Mouse (Mus musculus) embryonic fibroblast, embryonic 13.5 days (primary cell): Measurements from ENCODE around the gene Pbx3. TPM values are rescaled to one million over a fixed set of nuclear protein-coding genes. Genes with fewer than 3 reads are reported as not detected.

Experiments
- H3K27ac ChIP-seq: 2 replicates; pipeline ENCODE4 v1.5.1; 2012; ENCODE audit warnings: low read length, control low read depth, inconsistent platforms; ENCODE audit not compliant: insufficient read depth
- H3K4me1 ChIP-seq: 2 replicates; pipeline ENCODE4 v1.6.1; 2011; ENCODE audit warnings: low read length; ENCODE audit not compliant: control insufficient read depth, insufficient read depth
- H3K4me3 ChIP-seq: 2 replicates; pipeline ENCODE4 v1.5.1; 2011; ENCODE audit warnings: mild to moderate bottlenecking, control low read depth, low read length; ENCODE audit not compliant: insufficient read depth
- CTCF ChIP-seq: IDR thresholded peaks from 2 replicates; pipeline ENCODE4 v1.5.1; 2011; ENCODE audit warnings: mild to moderate bottlenecking, control low read depth, low read length, moderate library complexity, borderline replicate concordance; ENCODE audit not compliant: insufficient read depth
- POLR2A ChIP-seq: IDR thresholded peaks from 2 replicates; pipeline ENCODE4 v1.6.1; 2011; ENCODE audit warnings: low read depth, mild to moderate bottlenecking, control low read depth, low read length, moderate library complexity
- polyA plus RNA-seq: library from polyadenylated mRNA; stranded (reverse); fragments of >200 nt; gene quantifications from 2 replicates; pipeline ENCODE4 v1.2.4, GENCODE M21; 2011; ENCODE audit warnings: low read depth; ENCODE audit not compliant: missing spikeins, insufficient read length

The Pbx3 gene
- polyA plus RNA-seq, 1 experiment, result 48.0 TPM

DNA sequence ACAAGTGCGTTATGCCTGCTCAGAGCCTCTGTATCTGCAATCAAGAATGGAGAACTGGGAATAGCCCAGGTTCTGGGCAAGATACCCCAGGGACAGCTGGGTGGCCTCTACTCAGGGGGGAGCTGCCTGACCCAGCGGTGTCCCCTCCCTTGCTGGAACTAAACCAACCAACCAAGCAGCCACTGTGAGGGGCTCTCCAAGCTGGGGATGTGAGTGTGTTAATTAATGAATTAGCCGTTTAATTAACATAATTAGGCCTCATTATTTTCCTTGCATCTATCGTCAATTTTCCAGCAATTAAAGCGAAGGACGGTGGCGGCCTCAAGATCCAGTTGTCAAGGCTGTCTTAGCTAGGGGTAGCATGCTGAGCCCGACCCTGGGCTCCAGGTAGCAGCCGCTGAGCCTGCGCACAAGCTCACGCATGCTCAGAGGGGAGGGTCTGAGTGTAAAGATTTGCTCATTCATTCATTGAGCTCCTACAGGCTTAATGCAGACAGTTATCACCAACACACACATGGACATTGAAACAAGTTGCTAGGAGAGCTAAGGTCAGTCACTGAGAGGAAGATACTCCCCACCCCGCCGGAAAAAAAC, 243.2 kb downstream of the Pbx3 start:
- no peak overlapping the region for H3K4me3 ChIP-seq
- H3K4me1 ChIP-seq, result no peaks in the 10 kb centered on the region
- TF ChIP-seq POLR2A, result no peak
- TF ChIP-seq CTCF, result no peak
- H3K27ac ChIP-seq, result no peak overlapping the region

DNA sequence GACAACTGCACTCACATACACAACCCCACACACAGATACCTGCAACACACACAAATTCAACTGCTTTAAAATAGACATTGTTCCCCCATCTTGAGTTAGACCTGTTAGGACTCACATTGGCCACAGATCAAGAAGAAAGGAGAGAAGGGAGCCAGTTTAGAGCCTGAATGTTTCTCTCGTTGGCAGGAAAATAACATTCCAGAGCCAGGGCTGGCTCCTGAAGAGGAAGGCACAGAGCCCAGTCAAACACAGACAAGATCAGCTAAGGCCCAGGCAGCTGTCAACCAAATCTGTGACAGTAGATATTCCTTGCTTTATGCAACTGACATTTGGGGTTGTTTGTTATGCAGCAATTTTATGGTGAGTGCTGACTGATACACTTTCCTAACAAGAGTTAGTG, 245.1 kb downstream of the Pbx3 start:
- TF ChIP-seq POLR2A, result no peak
- TF ChIP-seq CTCF, result no peak
- Histone ChIP-seq H3K4me3 (no peak overlapping the region), H3K4me1 (no peaks in the 10 kb centered on the region), H3K27ac (no peak overlapping the region)

- H3K27ac ChIP-seq, result no peak overlapping the region
- H3K4me3 ChIP-seq, result no peak overlapping the region
- H3K4me1 ChIP-seq, result no peaks in the 10 kb centered on the region
- no peak for TF ChIP-seq CTCF
- TF ChIP-seq POLR2A, result no peak
Observed at GRCm38 (mm10) chr2:34123896-34124295, 249.0 kb downstream of the Pbx3 start.

Other genes starting within 250 kb of the Pbx3 start
- gene Mapkap1, start 33.6 kb upstream of the Pbx3 start, polyA plus RNA-seq, result 60.3 and 84.9 TPM in 2 replicates